Mouse (Mus musculus) CH12.LX (cell line): ENCODE data around the gene Lgr4. TPM values are rescaled to one million over a fixed set of nuclear protein-coding genes. Genes with fewer than 3 reads are reported as not detected.

Experiments used
- DNase-seq: peaks from one replicate; pipeline ENCODE4 v3.0.0-alpha.2; 2013; ENCODE audit errors: extremely low read depth
- H3K27ac ChIP-seq: 2 replicates; pipeline ENCODE4 v1.5.1; 2012; ENCODE audit warnings: low read depth, mild to moderate bottlenecking, control low read depth, moderate library complexity; ENCODE audit not compliant: insufficient read depth
- H3K27me3 ChIP-seq: replicated peaks from 2 replicates; pipeline ENCODE3; 2012; ENCODE audit warnings: inconsistent platforms
- H3K36me3 ChIP-seq, 2 experiments: replicated peaks in 1 of 2; 2 replicates each; pipeline versions ENCODE3 to v1.6.1; 2012; ENCODE audit warnings: inconsistent platforms in 1 of 2, low read length in 1 of 2, mild to moderate bottlenecking in 1 of 2, mixed read lengths in 1 of 2, moderate library complexity in 1 of 2; ENCODE audit not compliant: control insufficient read depth in 1 of 2, insufficient read depth in 1 of 2
- H3K4me1 ChIP-seq, 2 experiments: 2 replicates each; pipeline ENCODE4 v1.6.1; 2012; ENCODE audit warnings: inconsistent platforms in 1 of 2, moderate library complexity in 1 of 2; ENCODE audit not compliant: insufficient read depth in 2 of 2, control insufficient read depth in 1 of 2
- H3K4me2 ChIP-seq: 2 replicates; pipeline ENCODE4 v1.6.1; 2012; ENCODE audit warnings: low read depth, mild to moderate bottlenecking, control low read depth; ENCODE audit not compliant: poor library complexity, insufficient read depth, severe bottlenecking
- H3K4me3 ChIP-seq, 3 experiments: fragments of 150-350 bp in 1 of 3; sonication (generic) in 1 of 3; replicated peaks in 1 of 3; 2 replicates each; pipeline versions ENCODE3 to v1.5.1; 2011 to 2012; ENCODE audit warnings: low read depth in 2 of 3, low read length in 2 of 3, mild to moderate bottlenecking in 2 of 3, moderate library complexity in 2 of 3, control low read depth in 1 of 3, improper control_type of control experiment in 1 of 3, inconsistent platforms in 1 of 3, mixed read lengths in 1 of 3; ENCODE audit not compliant: poor library complexity in 1 of 3
- H3K79me2 ChIP-seq: replicated peaks from 2 replicates; pipeline ENCODE4 v1.6.1; 2012; ENCODE audit warnings: mild to moderate bottlenecking, moderate library complexity; ENCODE audit not compliant: control insufficient read depth, poor library complexity, insufficient read depth, severe bottlenecking; ENCODE audit errors: extremely low read depth
- H3K9ac ChIP-seq: 2 replicates; pipeline ENCODE4 v1.6.1; 2012; ENCODE audit warnings: low read depth, mild to moderate bottlenecking, control low read depth, moderate library complexity; ENCODE audit not compliant: insufficient read depth
- H3K9me3 ChIP-seq: replicated peaks from 2 replicates; pipeline ENCODE3; 2012; ENCODE audit warnings: low read length, inconsistent platforms, mixed read lengths
- CHD1 ChIP-seq: IDR thresholded peaks from 2 replicates; pipeline ENCODE4 v1.6.1; 2012; ENCODE audit warnings: low read depth, low read length, improper control_type of control experiment, inconsistent platforms
- CHD2 ChIP-seq: IDR thresholded peaks from 2 replicates; pipeline ENCODE4 v1.6.1; 2011; ENCODE audit warnings: low read length, improper control_type of control experiment
- CTCF ChIP-seq, 2 experiments: IDR thresholded peaks in 1 of 2; conservative IDR thresholded peaks in 1 of 2; 2 replicates each; pipeline ENCODE4 v1.5.1; 2011 to 2012; ENCODE audit warnings: low read depth in 2 of 2, low read length in 2 of 2, improper control_type of control experiment in 1 of 2, inconsistent platforms in 1 of 2, mild to moderate bottlenecking in 1 of 2, moderate library complexity in 1 of 2
- E2F4 ChIP-seq: IDR thresholded peaks from 2 replicates; pipeline ENCODE4 v1.6.1; 2011; ENCODE audit warnings: low read depth, low read length, improper control_type of control experiment; ENCODE audit not compliant: insufficient replicate concordance
- ELF1 ChIP-seq: IDR thresholded peaks from 2 replicates; pipeline ENCODE4 v1.6.1; 2014; ENCODE audit warnings: low read depth, mild to moderate bottlenecking, inconsistent platforms, low read length, improper control_type of control experiment
- EP300 ChIP-seq: IDR thresholded peaks from 2 replicates; pipeline ENCODE4 v1.6.1; 2011; ENCODE audit warnings: low read length, improper control_type of control experiment
- JUND ChIP-seq: conservative IDR thresholded peaks from 2 replicates; pipeline ENCODE4 v1.6.1; 2011; ENCODE audit warnings: low read depth, low read length, improper control_type of control experiment
- KAT2A ChIP-seq: IDR thresholded peaks from 2 replicates; pipeline ENCODE4 v1.6.1; 2012; ENCODE audit warnings: low read length, improper control_type of control experiment, inconsistent platforms; ENCODE audit not compliant: insufficient replicate concordance
- MAX ChIP-seq: IDR thresholded peaks from 2 replicates; pipeline ENCODE4 v1.6.1; 2011; ENCODE audit warnings: low read length, improper control_type of control experiment
- MXI1 ChIP-seq: IDR thresholded peaks from 2 replicates; pipeline ENCODE4 v1.6.1; 2011; ENCODE audit warnings: mild to moderate bottlenecking, low read depth, low read length, improper control_type of control experiment
- NELFE ChIP-seq: IDR thresholded peaks from 2 replicates; pipeline ENCODE4 v1.6.1; 2011; ENCODE audit warnings: low read depth, low read length, improper control_type of control experiment
- PAX5 ChIP-seq: IDR thresholded peaks from 2 replicates; pipeline ENCODE4 v1.6.1; 2012; ENCODE audit warnings: low read length, inconsistent platforms, mixed read lengths
- RCOR1 ChIP-seq: conservative IDR thresholded peaks from 2 replicates; pipeline ENCODE4 v1.6.1; 2012; ENCODE audit warnings: low read depth, mild to moderate bottlenecking, inconsistent platforms, low read length, improper control_type of control experiment
- SIN3A ChIP-seq: IDR thresholded peaks from 2 replicates; pipeline ENCODE4 v1.6.1; 2012; ENCODE audit warnings: low read length, improper control_type of control experiment, inconsistent platforms
- SMC3 ChIP-seq: IDR thresholded peaks from 2 replicates; pipeline ENCODE4 v1.6.1; 2011; ENCODE audit warnings: low read depth, low read length, improper control_type of control experiment
- TBP ChIP-seq: conservative IDR thresholded peaks from 2 replicates; pipeline ENCODE4 v1.6.1; 2011; ENCODE audit warnings: low read depth, low read length, improper control_type of control experiment
- TCF12 ChIP-seq: IDR thresholded peaks from 2 replicates; pipeline ENCODE4 v1.6.1; 2014; ENCODE audit warnings: low read depth, mild to moderate bottlenecking, inconsistent platforms, low read length, improper control_type of control experiment
- ZC3H11A ChIP-seq: IDR thresholded peaks from 2 replicates; pipeline ENCODE4 v1.6.1; 2012; ENCODE audit warnings: low read depth, mild to moderate bottlenecking, inconsistent platforms, low read length, improper control_type of control experiment
- ZNF384 ChIP-seq: IDR thresholded peaks from 2 replicates; pipeline ENCODE4 v1.6.1; 2012; ENCODE audit warnings: low read depth, low read length, improper control_type of control experiment, inconsistent platforms
- dilution Hi-C: fragments of 300-500 bp; cut with MboI; formaldehyde crosslinking; loops from 2 replicates; pipeline ENCODE4 v1.14.3; 2020; ENCODE audit warnings: low sequenced_read_pairs; ENCODE audit not compliant: extremely low pct_unique_long_range_greater_than_20kb, extremely low pct_ligation_motif_present
- in situ Hi-C: fragments of 300-500 bp; cut with MboI; formaldehyde crosslinking; loops from 3 replicates; pipeline ENCODE4 v1.14.3; 2019; ENCODE audit warnings: low sequenced_read_pairs, low pct_ligation_motif_present, low pct_unique_long_range_greater_than_20kb, mixed read lengths
- polyA plus RNA-seq: library from polyadenylated mRNA; unstranded; fragments of >175 nt; gene quantifications from 2 replicates; pipeline ENCODE4 v1.2.1, GENCODE M21; 2012; ENCODE audit warnings: low read depth; ENCODE audit not compliant: insufficient read length
- total RNA-seq, 2 experiments: library from RNA; depleted of rRNA; stranded (reverse); fragments of 300-350 nt in 1 of 2; fragments of >200 nt in 1 of 2; gene quantifications; 2 replicates each; pipeline ENCODE4 v1.2.3; 2012 to 2014

Lgr4 gene
- total and polyA plus RNA-seq, 3 experiments = 6.1 to 11.4 (median 6.9) TPM

- Histone ChIP-seq H3K4me1 (peaks cover 3 to 26% of the 10 kb centered on the region in 2 experiments; a peak in 3 of 4 replicates), H3K36me3 (peaks cover 0 to 8% of the 10 kb centered on the region in 2 experiments), H3K27ac (no peak overlapping the region), H3K9ac (no peak overlapping the region), H3K9me3 (no peaks in the 10 kb centered on the region), H3K4me2 (no peak overlapping the region), H3K4me3 (no peak overlapping the region), H3K79me2 (no peaks in the 10 kb centered on the region; the same call in 1 of the 2 replicates), H3K27me3 (no peaks in the 10 kb centered on the region)
- TF ChIP-seq EP300 (no peak), ZNF384 (no peak), NELFE (no peak), CHD1 (no peak), ZC3H11A (no peak), RCOR1 (no peak), MXI1 (no peak), ELF1 (no peak), CHD2 (no peak), SMC3 (no peak), JUND (no peak), PAX5 (no peak), CTCF (conservative IDR thresholded peaks at IDR 0.05 in 1 of 2, IDR thresholded peaks at IDR 0.05 in 1 of 2; ENCODE audit: low read depth in 2 of 2, low read length in 2 of 2) (no peak)
- in situ Hi-C loops (loop anchor here (25.0 kb wide), 2 partner anchors 141 to 641 kb away; no protein-coding TSS in a partner anchor), dilution Hi-C loops (no loop called here)
- DNase-seq = no peak
Observed at GRCm38 (mm10) chr2:109921298-109922035, 4.0 kb downstream of the Lgr4 start.

- Histone ChIP-seq H3K36me3 (peaks cover 0 to 10% of the 10 kb centered on the region in 2 experiments), H3K4me1 (peaks cover 3 to 21% of the 10 kb centered on the region in 2 experiments; a peak in 3 of 4 replicates), H3K79me2 (no peaks in the 10 kb centered on the region; the same call in 1 of the 2 replicates), H3K9ac (no peak overlapping the region), H3K4me3 (no peak overlapping the region), H3K9me3 (no peaks in the 10 kb centered on the region), H3K27me3 (no peaks in the 10 kb centered on the region), H3K27ac (no peak overlapping the region), H3K4me2 (no peak overlapping the region)
- TF ChIP-seq PAX5 = no peak
- TF ChIP-seq TBP = no peak
- TF ChIP-seq MAX = no peak
- TF ChIP-seq KAT2A = no peak
- TF ChIP-seq SMC3 = no peak
- no peak for TF ChIP-seq E2F4
- no peak for TF ChIP-seq TCF12
- no peak for TF ChIP-seq ELF1
- no peak for TF ChIP-seq SIN3A
- no peak for DNase-seq
- dilution Hi-C loops (no loop called here), in situ Hi-C loops (loop anchor here (25.0 kb wide), 2 partner anchors 140 to 640 kb away; no protein-coding TSS in a partner anchor)
Observed at GRCm38 (mm10) chr2:109922306-109922705, 4.9 kb downstream of the Lgr4 start.
